Mouse (Mus musculus) MEL (cell line): ENCODE measurements at regions not wholly inside any gene's neighbourhood (a gene's known extent, or its start where the extent isn't known, plus 50 kb on each side); places are given as distances from the start of the nearest gene placed in this dataset.

Source experiments
- DNase-seq: peaks from one replicate; pipeline ENCODE4 v3.0.0; 2011; ENCODE audit warnings: low read depth, low spot score
- H3K27ac ChIP-seq: 2 replicates; pipeline ENCODE4 v1.5.1; 2012; ENCODE audit warnings: low read depth, mild to moderate bottlenecking, control low read depth, low read length, moderate library complexity; ENCODE audit not compliant: control insufficient read depth
- H3K27me3 ChIP-seq, 2 experiments: fragments of 150-350 bp in 1 of 2; sonication (generic) in 1 of 2; 2 replicates each; pipeline ENCODE4 v1.6.1; 2012; ENCODE audit warnings: low read length in 2 of 2, mild to moderate bottlenecking in 2 of 2, improper control_type of control experiment in 1 of 2, moderate library complexity in 1 of 2; ENCODE audit not compliant: insufficient read depth in 2 of 2, control insufficient read depth in 1 of 2
- H3K36me3 ChIP-seq, 2 experiments: 2 replicates each; pipeline ENCODE4 v1.6.1; 2012 to 2014; ENCODE audit warnings: low read length in 2 of 2, improper control_type of control experiment in 1 of 2, inconsistent platforms in 1 of 2, mild to moderate bottlenecking in 1 of 2; ENCODE audit not compliant: insufficient read depth in 2 of 2, control insufficient read depth in 1 of 2
- H3K4me1 ChIP-seq, 2 experiments: fragments of 150-350 bp in 1 of 2; sonication (generic) in 1 of 2; 2 replicates each; pipeline ENCODE4 v1.6.1; 2012; ENCODE audit warnings: low read length in 2 of 2, improper control_type of control experiment in 1 of 2, mild to moderate bottlenecking in 1 of 2; ENCODE audit not compliant: insufficient read depth in 2 of 2, control insufficient read depth in 1 of 2
- H3K4me3 ChIP-seq, 2 experiments: fragments of 150-350 bp in 1 of 2; sonication (generic) in 1 of 2; 2 replicates each; pipeline ENCODE4 v1.5.1; 2012; ENCODE audit warnings: low read depth in 2 of 2, low read length in 2 of 2, mild to moderate bottlenecking in 2 of 2, moderate library complexity in 2 of 2, control low read depth in 1 of 2, improper control_type of control experiment in 1 of 2; ENCODE audit not compliant: control insufficient read depth in 1 of 2, insufficient read depth in 1 of 2
- H3K79me2 ChIP-seq: 2 replicates; pipeline ENCODE4 v1.6.1; 2012; ENCODE audit warnings: mild to moderate bottlenecking, low read length, moderate library complexity; ENCODE audit not compliant: control insufficient read depth, poor library complexity, insufficient read depth
- H3K9ac ChIP-seq: 2 replicates; pipeline ENCODE4 v1.6.1; 2012; ENCODE audit warnings: low read depth, mild to moderate bottlenecking, control low read depth, low read length, moderate library complexity; ENCODE audit not compliant: control insufficient read depth, poor library complexity, severe bottlenecking
- H3K9me3 ChIP-seq: fragments of 150-350 bp; sonication (generic); replicated peaks from 2 replicates; pipeline ENCODE4 v1.6.1; 2012; ENCODE audit warnings: mild to moderate bottlenecking, low read length, improper control_type of control experiment, moderate library complexity; ENCODE audit not compliant: insufficient read depth
- BHLHE40 ChIP-seq: IDR thresholded peaks from 2 replicates; pipeline ENCODE4 v1.6.1; 2012; ENCODE audit warnings: low read depth, mild to moderate bottlenecking, inconsistent platforms, low read length, improper control_type of control experiment, borderline replicate concordance
- CHD1 ChIP-seq: IDR thresholded peaks from 2 replicates; pipeline ENCODE4 v1.6.1; 2012; ENCODE audit warnings: low read depth, mild to moderate bottlenecking, inconsistent platforms, low read length, improper control_type of control experiment
- EP300 ChIP-seq, 2 experiments: IDR thresholded peaks; 2 replicates each; pipeline ENCODE4 v1.6.1; 2011; ENCODE audit warnings: improper control_type of control experiment in 2 of 2, low read length in 2 of 2, low read depth in 1 of 2, mild to moderate bottlenecking in 1 of 2
- GABPA ChIP-seq: IDR thresholded peaks from 2 replicates; pipeline ENCODE4 v1.6.1; 2012; ENCODE audit warnings: low read depth, mild to moderate bottlenecking, inconsistent platforms, low read length, improper control_type of control experiment, moderate library complexity
- JUND ChIP-seq: IDR thresholded peaks from 2 replicates; pipeline ENCODE4 v1.6.1; 2011; ENCODE audit warnings: low read depth, mild to moderate bottlenecking, improper control_type of control experiment, low read length
- MAFK ChIP-seq: IDR thresholded peaks from 2 replicates; pipeline ENCODE4 v1.6.1; 2011; ENCODE audit warnings: low read depth, mild to moderate bottlenecking, low read length, improper control_type of control experiment, borderline replicate concordance
- MAX ChIP-seq: IDR thresholded peaks from 2 replicates; pipeline ENCODE4 v1.6.1; 2011; ENCODE audit warnings: low read length, improper control_type of control experiment
- MEF2A ChIP-seq: IDR thresholded peaks from 2 replicates; pipeline ENCODE4 v1.6.1; 2014; ENCODE audit warnings: low read depth, mild to moderate bottlenecking, inconsistent platforms, low read length, improper control_type of control experiment; ENCODE audit not compliant: poor library complexity, insufficient replicate concordance, severe bottlenecking; ENCODE audit errors: extremely low read depth
- MYB ChIP-seq: IDR thresholded peaks from 2 replicates; pipeline ENCODE4 v1.6.1; 2011; ENCODE audit warnings: mild to moderate bottlenecking, low read depth, low read length, improper control_type of control experiment
- NRF1 ChIP-seq: IDR thresholded peaks from 2 replicates; pipeline ENCODE4 v1.6.1; 2014; ENCODE audit warnings: low read depth, mild to moderate bottlenecking, inconsistent platforms, low read length, improper control_type of control experiment, moderate library complexity; ENCODE audit not compliant: poor library complexity, insufficient read depth, severe bottlenecking
- POLR2AphosphoS5 ChIP-seq: IDR thresholded peaks from 2 replicates; pipeline ENCODE4 v1.6.1; 2012; ENCODE audit warnings: low read depth, borderline replicate concordance, mild to moderate bottlenecking, inconsistent platforms, low read length, moderate library complexity, mixed read lengths
- RAD21 ChIP-seq: IDR thresholded peaks from 2 replicates; pipeline ENCODE4 v1.6.1; 2011; ENCODE audit warnings: mild to moderate bottlenecking, low read depth, low read length, improper control_type of control experiment
- RCOR1 ChIP-seq: IDR thresholded peaks from 2 replicates; pipeline ENCODE4 v1.6.1; 2012; ENCODE audit warnings: low read depth, mild to moderate bottlenecking, inconsistent platforms, low read length, improper control_type of control experiment
- SMC3 ChIP-seq: IDR thresholded peaks from 2 replicates; pipeline ENCODE4 v1.6.1; 2011; ENCODE audit warnings: low read depth, low read length, improper control_type of control experiment
- USF1 ChIP-seq: IDR thresholded peaks from 2 replicates; pipeline ENCODE4 v1.6.1; 2014; ENCODE audit warnings: low read depth, mild to moderate bottlenecking, inconsistent platforms, low read length, improper control_type of control experiment, moderate library complexity
- USF2 ChIP-seq, 2 experiments: IDR thresholded peaks; 2 replicates each; pipeline ENCODE4 v1.6.1; 2011 to 2012; ENCODE audit warnings: improper control_type of control experiment in 2 of 2, low read length in 2 of 2, borderline replicate concordance in 1 of 2, inconsistent platforms in 1 of 2, low read depth in 1 of 2, mild to moderate bottlenecking in 1 of 2; ENCODE audit not compliant: insufficient read depth in 1 of 2
- ZMIZ1 ChIP-seq: IDR thresholded peaks from 2 replicates; pipeline ENCODE4 v1.6.1; 2012; ENCODE audit warnings: low read depth, mild to moderate bottlenecking, inconsistent platforms, low read length, improper control_type of control experiment, moderate library complexity
- ZNF384 ChIP-seq: IDR thresholded peaks from 2 replicates; pipeline ENCODE4 v1.6.1; 2012; ENCODE audit warnings: low read depth, mild to moderate bottlenecking, inconsistent platforms, low read length, improper control_type of control experiment

GRCm38 (mm10) chr12:77823381-77824030 lies 370.5 kb upstream of the Gm6657 start:
- peaks cover 2 to 4% of the 10 kb centered on the region in 2 experiments; a peak in 2 of 4 replicates for H3K27me3 ChIP-seq
- no peaks in the 10 kb centered on the region for H3K36me3 ChIP-seq
- DNase-seq: no peak
- no peak overlapping the region for H3K27ac ChIP-seq
- H3K4me3 ChIP-seq: no peak overlapping the region
- H3K9ac ChIP-seq: no peak overlapping the region
- TF ChIP-seq GABPA: no peak
- TF ChIP-seq USF2 (IDR thresholded peaks at IDR 0.05; ENCODE audit: borderline replicate concordance in 1 of 2, insufficient read depth in 1 of 2, low read depth in 1 of 2, low read length in 2 of 2): no peak
- no peak for TF ChIP-seq NRF1
- TF ChIP-seq USF1: no peak
- TF ChIP-seq RAD21: no peak
- TF ChIP-seq CHD1: no peak
- H3K4me1 ChIP-seq: no peaks in the 10 kb centered on the region
- no peaks in the 10 kb centered on the region for H3K9me3 ChIP-seq
- no peaks in the 10 kb centered on the region for H3K79me2 ChIP-seq

- Histone ChIP-seq H3K9me3 (no peaks in the 10 kb centered on the region), H3K79me2 (no peaks in the 10 kb centered on the region), H3K4me3 (no peak overlapping the region), H3K4me1 (0 out of 4 replicates have a peak, but pooled peaks cover 0 to 2% of the 10 kb centered on the region in 2 experiments), H3K36me3 (no peaks in the 10 kb centered on the region), H3K27ac (no peak overlapping the region), H3K9ac (no peak overlapping the region), H3K27me3 (peaks cover 0 to 5% of the 10 kb centered on the region in 2 experiments; a peak in 1 of 4 replicates)
- TF ChIP-seq MAFK (no peak), JUND (no peak), EP300 (IDR thresholded peaks at IDR 0.05; ENCODE audit: low read depth in 1 of 2, low read length in 2 of 2) (no peak), SMC3 (no peak), NRF1 (no peak), RCOR1 (no peak), MEF2A (no peak), BHLHE40 (no peak), ZMIZ1 (no peak), ZNF384 (no peak), MYB (no peak), RAD21 (no peak), MAX (no peak), POLR2AphosphoS5 (no peak)
- no peak for DNase-seq
Observed at GRCm38 (mm10) chr12:77833411-77834169, 360.5 kb upstream of the Gm6657 start.
